Mouse (Mus musculus) ovary, adult 2 months (tissue): Measurements from ENCODE around the gene Epsti1. TPM values are rescaled to one million over a fixed set of nuclear protein-coding genes. Genes with fewer than 3 reads are reported as not detected.

Experiments
- polyA plus RNA-seq: library from polyadenylated mRNA; depleted of rRNA; stranded (reverse); fragments of >200 nt; gene quantifications from 2 replicates; pipeline ENCODE4 v1.2.3, GENCODE M21; 2012; rRNA removed

The Epsti1 gene
- polyA plus RNA-seq, result 6.3 and 6.4 TPM in 2 replicates

DNA sequence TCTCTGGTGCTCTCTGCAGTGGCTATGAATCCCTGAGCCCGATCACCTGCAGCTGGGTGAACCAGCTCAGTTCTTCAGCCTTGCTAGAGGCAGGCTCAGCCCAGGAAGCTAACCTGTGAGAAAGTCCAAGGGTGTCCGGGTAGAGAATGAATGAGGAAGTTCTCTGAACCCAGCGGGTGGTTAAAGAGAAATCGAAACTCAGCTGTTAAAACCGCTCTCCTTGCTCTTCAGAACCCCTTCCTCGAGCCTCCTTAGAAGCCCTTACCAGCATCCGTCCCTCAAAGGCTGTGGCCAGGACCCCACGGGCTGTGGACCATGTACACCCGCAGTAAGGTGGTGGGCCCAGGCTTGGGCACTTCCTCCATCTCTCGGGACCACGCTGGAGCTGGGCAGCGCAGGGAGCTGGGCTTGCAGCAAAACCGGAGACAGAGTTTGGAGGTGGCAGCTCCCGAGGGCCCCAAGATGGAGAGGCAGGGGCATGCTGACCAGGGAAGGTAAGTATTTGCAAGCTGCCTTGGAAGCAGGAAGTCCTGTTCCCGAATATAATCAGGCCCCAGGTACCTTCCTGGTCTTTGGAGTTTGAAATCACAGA, at the start of gene Epsti1:
Gene Epsti1 (plus strand): TSS at position 69 of the 592 bp plus-strand sequence.

DNA sequence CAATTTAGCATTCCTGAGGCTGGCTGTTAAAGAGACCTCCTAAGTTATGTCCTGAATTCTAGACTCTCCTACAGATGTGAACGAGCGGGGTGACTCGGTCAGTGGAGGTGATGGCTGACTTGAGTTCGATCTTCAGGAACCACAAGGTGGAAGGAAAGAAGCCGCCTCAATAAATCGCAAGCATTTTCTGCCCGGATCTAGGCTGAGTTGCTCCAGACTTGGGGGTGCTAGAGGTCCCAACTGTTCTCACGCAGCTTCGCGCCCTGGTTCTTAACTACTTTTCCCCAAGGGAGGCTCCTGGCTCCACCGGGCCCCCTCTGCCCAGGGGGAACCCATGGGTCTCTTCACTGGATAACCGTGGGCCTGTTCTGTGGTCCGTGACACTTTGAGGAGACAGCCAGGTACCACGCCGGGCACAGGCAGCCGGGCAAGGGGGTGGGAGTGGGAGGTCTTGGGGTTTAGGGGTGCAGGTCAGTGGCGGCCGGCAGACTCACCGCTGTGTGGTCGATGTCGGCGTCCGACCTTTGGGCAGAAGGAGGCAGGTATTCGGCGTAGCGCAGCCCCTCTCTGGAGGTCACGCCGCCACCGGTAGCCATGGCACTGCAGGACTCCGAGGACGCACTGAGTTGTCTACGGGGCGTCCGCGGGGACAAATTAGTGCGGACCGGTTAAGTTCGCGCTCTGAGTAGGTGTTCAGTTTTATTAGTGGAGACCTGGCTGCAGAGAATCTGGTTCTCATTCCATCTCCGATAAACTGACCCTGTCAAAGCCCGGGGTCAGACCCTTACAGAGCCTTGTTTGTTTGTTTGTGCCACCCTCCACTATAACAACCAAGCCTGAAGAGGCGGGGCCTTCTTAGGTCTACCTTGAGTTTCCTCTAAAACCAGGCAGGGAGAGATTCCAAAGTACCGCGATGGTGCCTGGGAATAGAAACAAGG, 29.5 kb upstream of the Epsti1 start, which contains the start of gene Dnajc15:
Gene Dnajc15 (minus strand): TSS at position 822 of the 938 bp plus-strand sequence.

Other genes with a start within 250 kb of the Epsti1 start
- gene Dnajc15, start 29.1 kb upstream of the Epsti1 start, polyA plus RNA-seq, result 65.4 and 96.2 TPM in 2 replicates
- gene Fam216b, start 184.8 kb downstream of the Epsti1 start, polyA plus RNA-seq, result 3.7 and 5.1 TPM in 2 replicates